Mouse (Mus musculus): ENCODE data around the gene Cyb5rl. TPM values are rescaled to one million over a fixed set of nuclear protein-coding genes. Genes with fewer than 3 reads are reported as not detected.

The Cyb5rl gene
- total RNA-seq, 1 experiment = 9.3 TPM

- Histone ChIP-seq H3K4me3 (ENCODE audit: insufficient read depth in 1 of 2, low read depth in 1 of 2, low read length in 2 of 2, poor library complexity in 1 of 2, severe bottlenecking in 1 of 2) (no peak overlapping the region), H3K9me3 (ENCODE audit: control insufficient read depth, insufficient read depth, low read depth, low read length) (no peaks in the 10 kb centered on the region), H3K27ac (ENCODE audit: insufficient read depth, low read depth, low read length, poor library complexity, severe bottlenecking) (no peak overlapping the region), H3K4me1 (ENCODE audit: control insufficient read depth in 2 of 2, insufficient read depth in 2 of 2, low read length in 2 of 2, poor library complexity in 1 of 2) (peaks cover 0 to 9% of the 10 kb centered on the region in 2 experiments; a peak in 2 of 4 replicates), H3K9ac (ENCODE audit: insufficient read depth, low read depth, low read length, poor library complexity, severe bottlenecking) (no peak overlapping the region), H3K36me3 (ENCODE audit: control insufficient read depth, insufficient read depth, low read length, poor library complexity, severe bottlenecking) (no peaks in the 10 kb centered on the region)
- DNase-seq (ENCODE audit: low read depth, low spot score) = no peak
- in situ Hi-C loops (cut with MboI; ENCODE audit: low sequenced_read_pairs in 2 of 2, unreplicated experiment in 2 of 2) = no loop called here
- no peak for TF ChIP-seq MAFK (IDR thresholded peaks at IDR 0.05; ENCODE audit: insufficient read depth, low read depth, low read length)
- no peak for TF ChIP-seq ZC3H11A (IDR thresholded peaks at IDR 0.05; ENCODE audit: borderline replicate concordance, low read depth, low read length)
- no peak for TF ChIP-seq CHD2 (IDR thresholded peaks at IDR 0.05; ENCODE audit: low read depth, low read length)
- TF ChIP-seq HCFC1 (IDR thresholded peaks at IDR 0.05; ENCODE audit: borderline replicate concordance, insufficient read depth, low read length) = no peak
- no peak for TF ChIP-seq ZNF384 (IDR thresholded peaks at IDR 0.05; ENCODE audit: low read depth, low read length)
Observed at GRCm38 (mm10) chr4:107130534-107130933, 63.7 kb downstream of the Cyb5rl start.

- Histone ChIP-seq H3K9ac (ENCODE audit: insufficient read depth, low read depth, low read length, poor library complexity, severe bottlenecking) (no peak overlapping the region), H3K4me1 (ENCODE audit: control insufficient read depth in 2 of 2, insufficient read depth in 2 of 2, low read length in 2 of 2, poor library complexity in 1 of 2) (peaks cover 0 to 9% of the 10 kb centered on the region in 2 experiments; a peak in 2 of 4 replicates), H3K4me3 (ENCODE audit: insufficient read depth in 1 of 2, low read depth in 1 of 2, low read length in 2 of 2, poor library complexity in 1 of 2, severe bottlenecking in 1 of 2) (no peak overlapping the region), H3K27ac (ENCODE audit: insufficient read depth, low read depth, low read length, poor library complexity, severe bottlenecking) (no peak overlapping the region), H3K36me3 (ENCODE audit: control insufficient read depth, insufficient read depth, low read length, poor library complexity, severe bottlenecking) (no peaks in the 10 kb centered on the region), H3K9me3 (ENCODE audit: control insufficient read depth, insufficient read depth, low read depth, low read length) (no peaks in the 10 kb centered on the region)
- DNase-seq (ENCODE audit: low read depth, low spot score) = no peak
- no peak for TF ChIP-seq CHD2 (IDR thresholded peaks at IDR 0.05; ENCODE audit: low read depth, low read length)
- no peak for TF ChIP-seq ZC3H11A (IDR thresholded peaks at IDR 0.05; ENCODE audit: borderline replicate concordance, low read depth, low read length)
- peak; percentile 63; the same call in 1 of the 2 replicates for TF ChIP-seq ZNF384 (IDR thresholded peaks at IDR 0.05; ENCODE audit: low read depth, low read length)
- in situ Hi-C loops (cut with MboI; ENCODE audit: low sequenced_read_pairs in 2 of 2, unreplicated experiment in 2 of 2) = no loop called here
Observed at GRCm38 (mm10) chr4:107134891-107135290, 68.1 kb downstream of the Cyb5rl start.

GRCm38 (mm10) chr4:107135663-107136062, 68.9 kb downstream of the Cyb5rl start:
- H3K9ac ChIP-seq (ENCODE audit: insufficient read depth, low read depth, low read length, poor library complexity, severe bottlenecking) = no peak overlapping the region
- no peak overlapping the region for H3K4me3 ChIP-seq (ENCODE audit: insufficient read depth in 1 of 2, low read depth in 1 of 2, low read length in 2 of 2, poor library complexity in 1 of 2, severe bottlenecking in 1 of 2)
- DNase-seq (ENCODE audit: low read depth, low spot score) = no peak
- no peaks in the 10 kb centered on the region for H3K36me3 ChIP-seq (ENCODE audit: control insufficient read depth, insufficient read depth, low read length, poor library complexity, severe bottlenecking)
- in situ Hi-C loops (cut with MboI; ENCODE audit: low sequenced_read_pairs in 2 of 2, unreplicated experiment in 2 of 2) = no loop called here
- peaks cover 0 to 6% of the 10 kb centered on the region in 2 experiments; a peak in 1 of 4 replicates for H3K4me1 ChIP-seq (ENCODE audit: control insufficient read depth in 2 of 2, insufficient read depth in 2 of 2, low read length in 2 of 2, poor library complexity in 1 of 2)
- TF ChIP-seq ZNF384 (IDR thresholded peaks at IDR 0.05; ENCODE audit: low read depth, low read length) = no peak
- TF ChIP-seq ZC3H11A (IDR thresholded peaks at IDR 0.05; ENCODE audit: borderline replicate concordance, low read depth, low read length) = no peak
- TF ChIP-seq MAFK (IDR thresholded peaks at IDR 0.05; ENCODE audit: insufficient read depth, low read depth, low read length) = no peak
- no peak for TF ChIP-seq HCFC1 (IDR thresholded peaks at IDR 0.05; ENCODE audit: borderline replicate concordance, insufficient read depth, low read length)
- TF ChIP-seq CHD2 (IDR thresholded peaks at IDR 0.05; ENCODE audit: low read depth, low read length) = no peak
- no peaks in the 10 kb centered on the region for H3K9me3 ChIP-seq (ENCODE audit: control insufficient read depth, insufficient read depth, low read depth, low read length)
- no peak overlapping the region for H3K27ac ChIP-seq (ENCODE audit: insufficient read depth, low read depth, low read length, poor library complexity, severe bottlenecking)

GRCm38 (mm10) chr4:107136531-107136930, 69.7 kb downstream of the Cyb5rl start:
- H3K36me3 ChIP-seq (ENCODE audit: control insufficient read depth, insufficient read depth, low read length, poor library complexity, severe bottlenecking) = no peaks in the 10 kb centered on the region
- no peak overlapping the region for H3K9ac ChIP-seq (ENCODE audit: insufficient read depth, low read depth, low read length, poor library complexity, severe bottlenecking)
- TF ChIP-seq HCFC1 (IDR thresholded peaks at IDR 0.05; ENCODE audit: borderline replicate concordance, insufficient read depth, low read length) (no peak), ZNF384 (IDR thresholded peaks at IDR 0.05; ENCODE audit: low read depth, low read length) (no peak), ZC3H11A (IDR thresholded peaks at IDR 0.05; ENCODE audit: borderline replicate concordance, low read depth, low read length) (no peak), CHD2 (IDR thresholded peaks at IDR 0.05; ENCODE audit: low read depth, low read length) (no peak), MAFK (IDR thresholded peaks at IDR 0.05; ENCODE audit: insufficient read depth, low read depth, low read length) (no peak)
- in situ Hi-C loops (cut with MboI; ENCODE audit: low sequenced_read_pairs in 2 of 2, unreplicated experiment in 2 of 2) = no loop called here
- DNase-seq (ENCODE audit: low read depth, low spot score) = no peak
- no peaks in the 10 kb centered on the region for H3K9me3 ChIP-seq (ENCODE audit: control insufficient read depth, insufficient read depth, low read depth, low read length)
- peaks cover 0 to 4% of the 10 kb centered on the region in 2 experiments; a peak in 1 of 4 replicates for H3K4me1 ChIP-seq (ENCODE audit: control insufficient read depth in 2 of 2, insufficient read depth in 2 of 2, low read length in 2 of 2, poor library complexity in 1 of 2)
- H3K4me3 ChIP-seq (ENCODE audit: insufficient read depth in 1 of 2, low read depth in 1 of 2, low read length in 2 of 2, poor library complexity in 1 of 2, severe bottlenecking in 1 of 2) = no peak overlapping the region
- no peak overlapping the region for H3K27ac ChIP-seq (ENCODE audit: insufficient read depth, low read depth, low read length, poor library complexity, severe bottlenecking)

Other genes starting within 250 kb of the Cyb5rl start
- 42.3 and 42.6 TPM in 2 replicates for gene Ssbp3, start 156.3 kb upstream of the Cyb5rl start, total RNA-seq (2012; rRNA removed)
- 59.2 and 60.1 TPM in 2 replicates for gene Mrpl37, start 120 bp upstream of the Cyb5rl start, total RNA-seq (2012; rRNA removed)
- gene Cdcp2, start 29.9 kb downstream of the Cyb5rl start, total RNA-seq (2012; rRNA removed) = 0.09 and 0.32 TPM in 2 replicates
- 249 and 298 TPM in 2 replicates for gene Tmem59, start 111.4 kb downstream of the Cyb5rl start, total RNA-seq (2012; rRNA removed)
- 4.9 and 7.1 TPM in 2 replicates for gene Tceanc2, start 112.1 kb downstream of the Cyb5rl start, total RNA-seq (2012; rRNA removed)
- gene Ldlrad1, start 142.2 kb downstream of the Cyb5rl start, total RNA-seq (2012; rRNA removed) = not detected in 2 replicates
- 14.4 and 24.0 TPM in 2 replicates for gene Lrrc42, start 186.5 kb downstream of the Cyb5rl start, total RNA-seq (2012; rRNA removed)
- gene Hspb11, start 186.6 kb downstream of the Cyb5rl start, total RNA-seq (2012; rRNA removed) = 6.4 and 9.4 TPM in 2 replicates
- not detected in 2 replicates for gene Dio1, start 240.2 kb downstream of the Cyb5rl start, total RNA-seq (2012; rRNA removed)
- gene Yipf1, start 247.4 kb downstream of the Cyb5rl start, total RNA-seq (2012; rRNA removed) = 31.6 and 34.5 TPM in 2 replicates

All from ES-E14 (cell line).